Comparison of ENCODE assay signal across 20 mouse cellular contexts in the genomic region with DNA sequence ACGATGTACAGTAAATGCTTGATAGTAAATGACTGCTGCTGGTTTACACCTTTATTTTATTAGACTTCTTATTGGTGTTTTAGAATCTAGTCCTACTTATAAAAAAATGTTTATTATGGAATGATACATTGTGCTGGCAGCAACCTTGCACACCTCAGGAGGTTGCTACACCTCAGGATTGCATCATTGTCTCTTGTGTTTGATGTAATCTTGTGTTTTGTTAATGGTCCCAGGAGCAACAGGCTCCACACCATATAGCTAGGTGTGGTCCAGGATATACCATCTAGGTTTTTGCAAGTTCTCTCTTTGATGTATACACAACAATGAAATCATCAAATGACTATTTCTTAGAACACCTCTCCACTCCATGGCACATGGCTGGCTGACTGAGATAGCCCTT. TPM values are rescaled to one million over a fixed set of nuclear protein-coding genes. Genes with fewer than 3 reads are reported as not detected.
DNase-seq lines count a peak whose midpoint lies in the region; ATAC-seq and TF ChIP-seq lines count a peak whose summit lies in the region.
"Had no signal": no experiment of that assay in that cellular context is flagged by ENCODE, and none has a peak within 500 bp of the region (broad histone marks: within the 10 kb centered on the region; RNA-seq: fewer than 3 reads in every experiment).

No protein-coding gene starts in this region.

- TF ChIP-seq CTCF in bone marrow, adult 2 months (IDR thresholded peaks at IDR 0.05; ENCODE audit: control insufficient read depth, insufficient read depth, low read length) = no peak
- no peak for TF ChIP-seq CTCF in liver, postnatal 0 days (IDR thresholded peaks at IDR 0.05; ENCODE audit: low read depth)
- no peak for TF ChIP-seq CTCF in stomach, postnatal 0 days (IDR thresholded peaks at IDR 0.05; ENCODE audit: low read depth)

- peak overlapping the region; percentile 79; the same call in 1 of the 2 replicates for H3K27ac ChIP-seq in bone marrow, adult 2 months (ENCODE audit: control insufficient read depth, insufficient read depth, low read depth, low read length, poor library complexity)
- peak overlapping the region; percentile 79 for H3K27ac ChIP-seq in liver, postnatal 0 days (ENCODE audit: low read depth)
- H3K27ac ChIP-seq in stomach, postnatal 0 days (replicated peaks) = 0 out of 2 replicates have a peak overlapping the region, but pooled peaks have one; percentile 58
- H3K27ac ChIP-seq: embryonic facial prominence, embryonic 15.5 days; heart, adult 2 months; heart, embryonic 15.5 days; hindbrain, embryonic 13.5 days; hindbrain, postnatal 0 days had no signal

- WGBS in bone marrow, adult 2 months = 81% methylated on average over 1 of the region's 1 CpGs
- 74% methylated on average over 1 of the region's 1 CpGs for WGBS in liver, postnatal 0 days (ENCODE audit: insufficient replicate concordance)
- 60% methylated on average over 1 of the region's 1 CpGs for WGBS in stomach, postnatal 0 days

- no peaks in the 10 kb centered on the region for H3K36me3 ChIP-seq in liver, postnatal 0 days (replicated peaks; ENCODE audit: insufficient read depth, low read length)
- H3K36me3 ChIP-seq in stomach, postnatal 0 days (ENCODE audit: control insufficient read depth, insufficient read depth, low read length) = no peaks in the 10 kb centered on the region
- H3K36me3 ChIP-seq: embryonic facial prominence, embryonic 15.5 days; heart, embryonic 15.5 days; hindbrain, embryonic 13.5 days had no signal

- no peaks in the 10 kb centered on the region for H3K27me3 ChIP-seq in liver, postnatal 0 days (ENCODE audit: insufficient read depth, low read length)
- no peaks in the 10 kb centered on the region for H3K27me3 ChIP-seq in stomach, postnatal 0 days (ENCODE audit: control insufficient read depth, insufficient read depth, low read length)
- H3K27me3 ChIP-seq: embryonic facial prominence, embryonic 15.5 days; heart, embryonic 15.5 days; hindbrain, embryonic 13.5 days had no signal

- TF ChIP-seq EP300 in liver, postnatal 0 days (IDR thresholded peaks at IDR 0.05; ENCODE audit: low read depth) = no peak
- TF ChIP-seq EP300 in stomach, postnatal 0 days (optimal IDR thresholded peaks at IDR 0.05) = no peak

- no peak overlapping the region for H3K4me2 ChIP-seq in liver, postnatal 0 days (ENCODE audit: low read depth, low read length)
- H3K4me2 ChIP-seq in stomach, postnatal 0 days (replicated peaks; ENCODE audit: low read depth) = no peak overlapping the region
- H3K4me2 ChIP-seq: embryonic facial prominence, embryonic 15.5 days; heart, embryonic 11.5 days; heart, embryonic 15.5 days; hindbrain, embryonic 13.5 days had no signal

- H3K9ac ChIP-seq in liver, postnatal 0 days (replicated peaks) = no peak overlapping the region
- no peak overlapping the region for H3K9ac ChIP-seq in stomach, postnatal 0 days (ENCODE audit: low read length)
- H3K9ac ChIP-seq: embryonic facial prominence, embryonic 15.5 days; heart, embryonic 15.5 days; hindbrain, embryonic 13.5 days had no signal

- no peak for TF ChIP-seq POLR2A in bone marrow, adult 2 months (IDR thresholded peaks at IDR 0.05; ENCODE audit: borderline replicate concordance, control insufficient read depth, low read depth, low read length)

- peaks cover 14% of the 10 kb centered on the region for H3K4me1 ChIP-seq in bone marrow, adult 2 months (ENCODE audit: control insufficient read depth, insufficient read depth, low read length)
- H3K4me1 ChIP-seq in liver, postnatal 0 days (ENCODE audit: insufficient read depth) = peaks cover 47% of the 10 kb centered on the region
- no peaks in the 10 kb centered on the region for H3K4me1 ChIP-seq in stomach, postnatal 0 days (replicated peaks; ENCODE audit: control insufficient read depth, insufficient read depth)

- no peaks in the 10 kb centered on the region for H3K9me3 ChIP-seq in liver, postnatal 0 days (ENCODE audit: low read length)
- no peaks in the 10 kb centered on the region for H3K9me3 ChIP-seq in stomach, postnatal 0 days (ENCODE audit: control insufficient read depth, low read length)
- H3K9me3 ChIP-seq: embryonic facial prominence, embryonic 15.5 days; heart, embryonic 15.5 days; hindbrain, embryonic 13.5 days had no signal

- no peak overlapping the region for H3K4me3 ChIP-seq in bone marrow, adult 2 months (replicated peaks; ENCODE audit: control insufficient read depth, low read depth, low read length)
- H3K4me3 ChIP-seq in liver, postnatal 0 days (ENCODE audit: low read depth, low read length) = no peak overlapping the region
- no peak overlapping the region for H3K4me3 ChIP-seq in stomach, postnatal 0 days (ENCODE audit: low read depth, low read length)
- H3K4me3 ChIP-seq: embryonic facial prominence, embryonic 15.5 days; erythroblast, embryonic 14.5 days; heart, adult 2 months; heart, embryonic 15.5 days; hindbrain, embryonic 13.5 days had no signal

- ATAC-seq in liver, postnatal 0 days = peak; percentile 49
- no peak for ATAC-seq in stomach, postnatal 0 days (ENCODE audit: low FRiP score, low TSS enrichment)
- no peak for ATAC-seq in activated CD4-positive, CD25-positive, alpha-beta regulatory T cell, adult 4 months
- ATAC-seq: forebrain, embryonic 16.5 days; hindbrain, postnatal 0 days had no signal

- DNase-seq in fat pad, adult 2 months (ENCODE audit: extremely low read depth, low read depth, low spot score) = peak; percentile 80
- DNase-seq in liver, postnatal 0 days = peak; percentile 20
- no peak for DNase-seq in stomach, postnatal 0 days (ENCODE audit: low spot score)
- no peak for DNase-seq in kidney, adult 8-10 months
- DNase-seq: adrenal gland, postnatal 10 days; cerebellum, adult 2 months; cerebellum, postnatal 10 days; embryo, embryonic 11 days; gastrocnemius, postnatal 14 days; heart, adult 2 months; heart, postnatal 14 days had no signal

RNA-seq across cellular contexts. Expression of gene Usp3, which starts 11.0 kb away (rescaled TPM):
- 12.8 and 33.3 TPM in 2 replicates for polyA plus RNA-seq in bone marrow, adult 2 months (2011; ENCODE audit: insufficient read depth, insufficient read length, low replicate concordance, missing spikeins)
- polyA plus RNA-seq in liver, postnatal 0 days (2015; fragmentation: Nextera tagmentation; extraction: Ambion mirVana) = 19.8 and 21.6 TPM in 2 replicates
- 42.2 and 49.2 TPM in 2 replicates for polyA plus RNA-seq in stomach, postnatal 0 days (2015; fragmentation: Nextera tagmentation; extraction: Ambion mirVana)
- polyA plus RNA-seq in activated CD4-positive, CD25-positive, alpha-beta regulatory T cell, adult 4 months (2017; shearing (Covaris generic)) = 100 to 1,000 TPM in 1 of 2 experiments, 10 to 100 TPM in 1; 95.5 to 156 TPM

Comparison
In these comparisons a context has a peak if more than half of its experiments do, and no peak if none do; other contexts are left out.
1. DNase-seq: peak in fat pad, adult 2 months (single experiment) and liver, postnatal 0 days (single experiment); none in stomach, postnatal 0 days (single experiment) and kidney, adult 8-10 months (0 of 2).
2. Peak in every context shown above with its lines, with median percentiles within 50 percentile points of each other: H3K27ac ChIP-seq.